Mouse (Mus musculus) MEL-GATA-1-ER (cell line): ENCODE data around the gene Chst8.

Source experiments
- DNase-seq: peaks from one replicate; pipeline ENCODE4 v3.0.0-alpha.2; 2012; ENCODE audit warnings: low read depth; ENCODE audit errors: extremely low read depth

The Chst8 gene

GRCm38 (mm10) chr7:34669336-34669735 lies 143.2 kb downstream of the Chst8 start:
- no peak for DNase-seq

GRCm38 (mm10) chr7:34667874-34668273 lies 144.6 kb downstream of the Chst8 start:
- DNase-seq: no peak

- DNase-seq: no peak
Observed at GRCm38 (mm10) chr7:34663145-34663544, 149.4 kb downstream of the Chst8 start.

GRCm38 (mm10) chr7:34662227-34662626 lies 150.3 kb downstream of the Chst8 start:
- no peak for DNase-seq

- no peak for DNase-seq
Observed at GRCm38 (mm10) chr7:34659386-34660085, 153.0 kb downstream of the Chst8 start.

- no peak for DNase-seq
Observed at GRCm38 (mm10) chr7:34656632-34657031, 155.9 kb downstream of the Chst8 start, which contains the start of gene Kctd15. Kctd15 (minus strand) TSS chr7:34656732.

- no peak for DNase-seq
Observed at GRCm38 (mm10) chr7:34655086-34655839, 157.2 kb downstream of the Chst8 start.

GRCm38 (mm10) chr7:34654441-34655085 lies 157.9 kb downstream of the Chst8 start:
- DNase-seq: no peak

- DNase-seq: no peak
Observed at GRCm38 (mm10) chr7:34653731-34654440, 158.6 kb downstream of the Chst8 start.

- DNase-seq: no peak
Observed at GRCm38 (mm10) chr7:34652751-34653502, 159.6 kb downstream of the Chst8 start.

GRCm38 (mm10) chr7:34651381-34651780 lies 161.1 kb downstream of the Chst8 start:
- DNase-seq: no peak

GRCm38 (mm10) chr7:34647052-34647451 lies 165.5 kb downstream of the Chst8 start:
- no peak for DNase-seq

- no peak for DNase-seq
Observed at GRCm38 (mm10) chr7:34646144-34646795, 166.2 kb downstream of the Chst8 start.

GRCm38 (mm10) chr7:34645623-34646022 lies 166.9 kb downstream of the Chst8 start:
- DNase-seq: no peak

- DNase-seq: no peak
Observed at GRCm38 (mm10) chr7:34644591-34644990, 167.9 kb downstream of the Chst8 start.

- no peak for DNase-seq
Observed at GRCm38 (mm10) chr7:34643329-34643728, 169.2 kb downstream of the Chst8 start.

GRCm38 (mm10) chr7:34641968-34642367 lies 170.5 kb downstream of the Chst8 start:
- DNase-seq: no peak

- no peak for DNase-seq
Observed at GRCm38 (mm10) chr7:34639798-34640197, 172.7 kb downstream of the Chst8 start.

GRCm38 (mm10) chr7:34636661-34637060 lies 175.8 kb downstream of the Chst8 start:
- DNase-seq: no peak
